Mouse (Mus musculus) C2C12 (cell line): ENCODE measurements around the gene Srsf2. TPM values are rescaled to one million over a fixed set of nuclear protein-coding genes. Genes with fewer than 3 reads are reported as not detected.

Experiments
- H3K27me3 ChIP-seq: one replicate; pipeline ENCODE4 v1.6.1; 2011; ENCODE audit not compliant: control insufficient read depth, insufficient read depth, insufficient read length
- H3K36me3 ChIP-seq: one replicate; pipeline ENCODE4 v1.6.1; 2011; ENCODE audit not compliant: control insufficient read depth, insufficient read depth
- H3K4me3 ChIP-seq: one replicate; pipeline ENCODE4 v1.5.1; 2011; ENCODE audit warnings: mild to moderate bottlenecking, control low read depth; ENCODE audit not compliant: poor library complexity, insufficient read depth, severe bottlenecking
- H3K79me2 ChIP-seq: one replicate; pipeline ENCODE4 v1.6.1; 2011; ENCODE audit not compliant: control insufficient read depth, insufficient read depth
- H3K79me3 ChIP-seq: one replicate; pipeline ENCODE4 v1.6.1; 2011; ENCODE audit warnings: low read depth, control low read depth
- H3ac ChIP-seq: one replicate; pipeline ENCODE3; 2011; ENCODE audit warnings: low read depth; ENCODE audit not compliant: control insufficient read depth, insufficient read length
- CEBPB ChIP-seq: IDR thresholded peaks from one replicate; pipeline ENCODE4 v1.6.1; 2011; ENCODE audit warnings: low read depth, mild to moderate bottlenecking, control low read depth, moderate library complexity
- CTCF ChIP-seq: IDR thresholded peaks from one replicate; pipeline ENCODE4 v1.5.1; 2011; ENCODE audit not compliant: control insufficient read depth, insufficient read depth, insufficient read length
- FOSL1 ChIP-seq: IDR thresholded peaks from one replicate; pipeline ENCODE4 v1.8.0; 2011; ENCODE audit warnings: mild to moderate bottlenecking, low read length; ENCODE audit not compliant: poor library complexity, insufficient read depth, severe bottlenecking
- MAX ChIP-seq: IDR thresholded peaks from one replicate; pipeline ENCODE4 v1.6.1; 2011; ENCODE audit warnings: mild to moderate bottlenecking, control low read depth
- MYOD1 ChIP-seq: IDR thresholded peaks from one replicate; pipeline ENCODE4 v1.6.1; 2011; ENCODE audit warnings: low read depth; ENCODE audit not compliant: control insufficient read depth, insufficient read length
- MYOG ChIP-seq: IDR thresholded peaks from one replicate; pipeline ENCODE4 v1.6.1; 2011; ENCODE audit not compliant: control insufficient read depth, insufficient read length; ENCODE audit errors: extremely low read depth
- USF1 ChIP-seq: IDR thresholded peaks from one replicate; pipeline ENCODE4 v1.6.1; 2011; ENCODE audit warnings: low read depth, mild to moderate bottlenecking, control low read depth, moderate library complexity
- polyA plus RNA-seq: library from polyadenylated mRNA; unstranded; fragments of >200 nt; fragmentation: generic; extraction: Trizol; gene quantifications from one replicate; pipeline ENCODE4 v1.2.1, GENCODE M21; 2012; ENCODE audit warnings: missing spikeins

Srsf2 gene
- polyA plus RNA-seq, 1 experiment: 326 TPM

DNA sequence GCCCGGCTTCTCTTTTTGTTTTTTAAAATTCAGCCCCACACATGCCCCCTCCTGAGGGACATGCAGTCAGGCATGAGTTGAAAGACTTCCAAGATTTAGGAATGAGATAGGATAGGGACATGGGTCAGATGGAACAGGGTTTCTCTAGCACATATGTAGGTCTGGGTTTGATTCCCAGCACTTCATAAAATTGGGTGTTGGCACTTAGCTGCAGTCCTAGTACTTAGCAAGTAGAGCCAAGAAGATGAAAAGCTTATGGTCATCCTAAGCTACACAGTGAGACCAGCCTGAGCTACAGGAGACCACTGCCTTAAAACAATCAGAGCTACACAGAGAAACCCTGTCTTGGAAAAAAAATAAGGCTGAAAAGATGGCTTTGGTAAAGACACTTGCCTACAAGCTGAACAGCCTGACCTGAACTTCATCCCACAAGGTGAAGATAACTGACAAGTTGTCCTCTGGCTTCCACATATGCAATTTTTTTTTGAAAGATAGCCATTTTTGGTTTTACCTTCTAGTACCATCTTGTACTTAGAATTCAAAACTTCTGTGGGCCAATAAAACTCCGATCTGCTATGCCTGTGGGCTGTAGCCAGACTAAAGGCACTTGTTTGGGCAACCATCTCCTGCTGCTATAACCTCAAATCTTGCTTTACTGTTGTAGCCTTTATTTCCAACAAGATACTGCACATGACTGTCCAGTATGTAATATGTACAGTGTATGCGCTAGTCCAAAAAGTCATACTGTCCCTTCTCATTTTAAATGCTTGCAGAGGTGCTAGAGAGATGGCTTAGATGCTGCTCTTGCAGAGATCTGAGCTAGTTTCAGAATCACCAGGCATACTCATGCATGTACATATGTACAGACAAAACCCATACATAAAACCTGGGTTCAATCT, 5.5 kb downstream of the Srsf2 start:
- Histone ChIP-seq H3K79me2 (peaks cover 94% of the 10 kb centered on the region), H3K27me3 (no peaks in the 10 kb centered on the region), H3K36me3 (peaks cover 63% of the 10 kb centered on the region), H3ac (no peak overlapping the region), H3K4me3 (no peak overlapping the region), H3K79me3 (peaks cover 47% of the 10 kb centered on the region)
- TF ChIP-seq MAX (no peak), CEBPB (no peak), MYOD1 (no peak), CTCF (no peak), MYOG (no peak), USF1 (no peak), FOSL1 (no peak)

DNA sequence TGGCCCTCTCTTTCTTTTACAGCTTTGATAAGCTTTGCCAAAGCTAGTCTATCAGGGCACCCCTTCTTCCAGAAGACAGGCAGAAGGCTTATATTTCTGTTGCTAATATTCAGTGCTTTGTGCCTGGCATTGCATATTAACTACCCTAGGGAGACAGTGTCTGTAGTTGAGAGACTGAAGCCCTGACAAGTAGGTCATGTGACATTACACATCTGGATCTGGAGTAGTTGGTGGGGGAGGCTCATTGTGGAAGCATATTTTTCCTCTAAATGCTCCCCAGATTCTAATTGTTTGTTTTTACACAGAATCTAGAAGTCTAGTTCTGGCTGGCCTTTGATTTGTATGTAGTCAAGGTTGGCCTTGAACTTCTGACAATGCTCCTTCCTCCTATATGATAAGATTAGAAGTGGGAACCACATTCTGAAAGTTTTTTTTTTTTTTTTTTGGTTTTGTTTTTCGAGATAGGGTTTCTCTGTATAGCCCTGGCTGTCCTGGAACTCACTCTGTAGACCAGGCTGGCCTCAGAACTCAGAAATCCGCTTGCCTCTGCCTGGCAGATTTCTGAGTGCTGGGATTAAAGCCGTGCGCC, 6.2 kb downstream of the Srsf2 start:
- TF ChIP-seq USF1 (peak; percentile 47), FOSL1 (no peak)
- H3K36me3 ChIP-seq: peaks cover 60% of the 10 kb centered on the region
- no peak overlapping the region for H3K4me3 ChIP-seq

DNA sequence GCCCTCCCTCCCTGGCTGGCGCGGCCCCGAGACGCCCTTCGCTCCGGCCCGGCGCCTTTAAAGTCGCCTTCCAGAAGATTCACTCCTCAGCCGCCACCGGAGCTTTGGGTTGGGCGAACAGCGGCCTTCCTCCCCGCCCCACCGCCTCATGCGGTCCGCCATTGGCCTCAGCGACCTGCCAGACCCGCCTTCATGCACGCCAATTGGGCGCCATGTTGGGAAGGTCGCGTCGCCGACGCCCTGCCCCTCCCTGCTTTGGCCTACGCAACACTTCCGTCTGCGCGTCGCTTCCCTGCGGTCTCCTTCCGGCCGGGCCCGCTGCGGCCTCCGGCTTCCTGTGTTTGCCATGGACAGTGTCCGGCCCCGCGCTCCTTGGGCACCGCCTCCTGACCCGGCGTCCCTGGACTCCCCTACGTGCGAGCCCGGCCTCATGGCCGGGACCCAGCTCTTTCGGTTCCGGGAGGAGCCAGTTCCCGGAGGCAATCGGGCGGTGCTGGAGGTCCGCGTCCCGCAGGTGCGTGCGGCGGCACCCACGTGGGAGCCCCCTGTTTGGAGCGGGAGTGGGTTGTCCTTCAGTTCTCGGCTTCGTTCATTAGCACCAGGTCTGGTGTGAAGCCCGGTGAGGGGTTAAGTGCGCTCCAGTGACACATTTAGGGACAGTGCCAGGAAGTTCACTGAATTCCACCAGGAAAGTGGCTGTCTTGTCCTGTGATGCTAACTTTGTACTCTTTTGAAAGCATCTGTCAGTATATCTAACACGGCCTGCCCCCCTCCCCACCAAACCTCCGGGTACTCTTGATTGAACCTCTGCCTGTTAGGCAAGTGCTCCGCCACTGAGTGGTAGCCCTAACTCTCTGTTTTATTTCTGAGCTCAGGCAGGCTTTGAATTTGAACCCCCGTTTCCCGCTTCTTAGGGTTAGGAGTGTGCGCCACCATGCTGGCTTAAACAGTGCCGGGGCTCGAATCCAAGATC, 9.3 kb downstream of the Srsf2 start, which contains the start of the genes Mettl23 and Jmjd6:
Mettl23 (plus strand) TSS at position 18 of the 973 bp plus-strand sequence.
Jmjd6 (minus strand) TSS at position 189 of the 973 bp plus-strand sequence.
- peaks cover 60% of the 10 kb centered on the region for H3K36me3 ChIP-seq
- peaks cover 51% of the 10 kb centered on the region for H3K79me3 ChIP-seq
- H3ac ChIP-seq: peak within 1 kb of the TSS; percentile 86
- no peak for TF ChIP-seq MAX
- no peak for TF ChIP-seq CEBPB
- no peak for TF ChIP-seq MYOD1
- TF ChIP-seq FOSL1: no peak
- TF ChIP-seq MYOG: no peak
- TF ChIP-seq CTCF: no peak
- no peak for TF ChIP-seq USF1
- peaks cover 94% of the 10 kb centered on the region for H3K79me2 ChIP-seq
- H3K27me3 ChIP-seq: no peaks in the 10 kb centered on the region
- peak within 1 kb of the TSS; percentile 91 for H3K4me3 ChIP-seq

More for the DNA sequence above, 6.2 kb downstream of the Srsf2 start:
- H3K27me3 ChIP-seq: no peaks in the 10 kb centered on the region
- H3K79me2 ChIP-seq: peaks cover 94% of the 10 kb centered on the region
- H3K79me3 ChIP-seq: peaks cover 49% of the 10 kb centered on the region
- H3ac ChIP-seq: no peak overlapping the region

DNA sequence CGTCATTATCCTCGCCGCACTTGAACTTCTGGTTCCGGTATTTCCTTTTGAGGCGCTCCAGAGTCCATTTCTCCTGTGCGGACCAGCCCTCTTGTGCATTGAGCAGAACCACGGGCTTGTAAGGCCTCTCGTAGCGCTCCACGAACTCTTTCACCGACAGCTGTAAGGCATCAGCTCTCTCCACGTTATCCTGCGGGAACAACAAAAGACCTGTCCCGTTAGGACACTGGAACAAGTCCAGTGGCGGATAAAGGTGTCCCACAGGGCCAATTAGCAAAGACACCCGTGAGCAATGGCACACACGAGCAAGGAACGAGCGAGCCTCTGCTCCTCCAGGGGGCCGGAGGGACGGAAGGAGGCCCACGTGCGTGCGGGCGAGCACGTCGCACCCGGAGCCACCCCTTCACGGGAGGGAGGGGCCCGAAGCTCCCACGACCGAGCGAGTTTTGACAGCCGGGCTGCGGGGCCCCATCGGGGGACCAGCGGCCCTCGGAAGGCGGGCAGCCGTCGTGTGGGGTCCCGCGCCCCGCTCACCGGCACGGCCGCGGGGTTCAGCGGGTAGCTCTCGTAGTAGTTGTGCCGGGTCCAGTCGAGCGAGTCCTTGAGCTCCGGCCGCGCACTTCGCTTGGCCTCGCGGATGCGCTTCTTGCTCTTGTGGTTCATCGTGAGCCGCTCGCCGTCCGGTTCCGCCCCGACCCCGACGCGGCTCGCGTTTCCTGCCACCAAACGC, 10.2 kb downstream of the Srsf2 start:
- H3K4me3 ChIP-seq: peak overlapping the region; percentile 91
- no peak for TF ChIP-seq MYOG
- TF ChIP-seq CEBPB: no peak
- TF ChIP-seq CTCF: no peak
- TF ChIP-seq MAX: peak; percentile 69
- TF ChIP-seq USF1: no peak
- no peak for TF ChIP-seq MYOD1
- no peak for TF ChIP-seq FOSL1
- H3K79me3 ChIP-seq: peaks cover 56% of the 10 kb centered on the region
- H3K79me2 ChIP-seq: peaks cover 95% of the 10 kb centered on the region
- peaks cover 60% of the 10 kb centered on the region for H3K36me3 ChIP-seq
- no peaks in the 10 kb centered on the region for H3K27me3 ChIP-seq
- H3ac ChIP-seq: peak overlapping the region; percentile 60

DNA sequence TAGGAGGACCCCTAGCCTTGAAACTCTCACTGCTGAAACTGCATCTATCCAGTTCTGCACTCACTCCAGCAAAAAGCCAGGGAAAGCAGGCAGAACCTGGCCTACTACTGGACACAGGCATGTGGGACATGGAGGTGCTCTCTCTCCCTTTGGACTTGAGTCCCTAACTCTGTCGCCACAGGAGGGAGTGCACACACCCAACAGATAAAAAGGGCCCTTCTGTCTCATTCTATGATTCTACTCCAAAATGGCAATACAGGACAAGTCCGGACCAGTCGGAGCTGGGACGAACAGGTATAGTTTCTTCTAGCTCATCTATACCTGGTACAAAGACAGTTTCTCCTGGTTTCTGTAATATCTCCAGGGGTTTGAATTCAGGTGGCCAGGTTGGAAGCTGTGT, 12.1 kb downstream of the Srsf2 start:
- Histone ChIP-seq H3K4me3 (no peak overlapping the region), H3K79me2 (peaks cover 93% of the 10 kb centered on the region), H3K79me3 (peaks cover 66% of the 10 kb centered on the region), H3K36me3 (peaks cover 62% of the 10 kb centered on the region), H3K27me3 (no peaks in the 10 kb centered on the region), H3ac (no peak overlapping the region)
- TF ChIP-seq USF1 (no peak), MYOD1 (no peak), MAX (no peak), MYOG (no peak), FOSL1 (no peak), CTCF (no peak), CEBPB (no peak)
